Mouse (Mus musculus): Measurements from ENCODE around the gene Utrn.

GRCm38 (mm10) chr10:12757943-12758701 is 111.0 kb downstream of the Utrn start:
- TF ChIP-seq CTCF (IDR thresholded peaks at IDR 0.05; ENCODE audit: low read depth), result no peak
- TF ChIP-seq EP300 (IDR thresholded peaks at IDR 0.05; ENCODE audit: low read depth), result no peak
